Mouse (Mus musculus) liver, embryonic 11.5 days (tissue): ENCODE measurements at regions not wholly inside any gene's neighbourhood (a gene's known extent, or its start where the extent isn't known, plus 50 kb on each side); places are given as distances from the start of the nearest gene placed in this dataset.

Experiments
- ATAC-seq: fragments of 200-750 bp; cut with Nextera tagmentation; replicated peaks from 2 replicates; pipeline ENCODE4 v1.8.0; 2017; ENCODE audit warnings: moderate number of reproducible peaks, mild to moderate bottlenecking, moderate TSS enrichment, moderate library complexity; ENCODE audit not compliant: low FRiP score
- DNase-seq: peaks from one replicate; pipeline ENCODE4 v3.0.0-alpha.2; 2017; ENCODE audit warnings: low spot score
- H3K27ac ChIP-seq: fragments of 300-500 bp; sonication (generic); 2 replicates; pipeline ENCODE4 v1.5.1; 2014; ENCODE audit warnings: mild to moderate bottlenecking, low read depth, low read length, control low read depth
- H3K27me3 ChIP-seq: fragments of 300-500 bp; sonication (generic); replicated peaks from 2 replicates; pipeline ENCODE4 v1.6.1; 2014; ENCODE audit warnings: low read length, mixed read lengths; ENCODE audit not compliant: control insufficient read depth, insufficient read depth
- H3K36me3 ChIP-seq: fragments of 300-500 bp; sonication (generic); 2 replicates; pipeline ENCODE4 v1.6.1; 2014; ENCODE audit warnings: mild to moderate bottlenecking, low read length, moderate library complexity, mixed read lengths; ENCODE audit not compliant: control insufficient read depth, insufficient read depth
- H3K4me1 ChIP-seq: fragments of 300-500 bp; sonication (generic); replicated peaks from 2 replicates; pipeline ENCODE4 v1.6.1; 2014; ENCODE audit warnings: low read length, mixed read lengths; ENCODE audit not compliant: control insufficient read depth, insufficient read depth
- H3K4me2 ChIP-seq: fragments of 300-500 bp; sonication (generic); 2 replicates; pipeline ENCODE4 v1.6.1; 2014; ENCODE audit warnings: mild to moderate bottlenecking, control low read depth, moderate library complexity
- H3K4me3 ChIP-seq: fragments of 300-500 bp; sonication (generic); 2 replicates; pipeline ENCODE4 v1.5.1; 2014; ENCODE audit warnings: low read depth, low read length, control low read depth
- H3K9ac ChIP-seq: fragments of 300-500 bp; sonication (generic); 2 replicates; pipeline ENCODE4 v1.6.1; 2014; ENCODE audit warnings: low read depth, low read length, control low read depth
- H3K9me3 ChIP-seq: fragments of 300-500 bp; sonication (generic); 2 replicates; pipeline ENCODE4 v1.6.1; 2016; ENCODE audit warnings: low read length, inconsistent platforms, mixed read lengths; ENCODE audit not compliant: control insufficient read depth
- WGBS: fragments of 180-500 bp; shearing (Covaris S2); extraction: QIAGEN DNeasy Blood & Tissue Kit; methylation state at CpG from one replicate; pipeline ENCODE4 v1.1.7; 2014; 5-methylcytosine and 5-hydroxymethylcytosine counted together

- WGBS: 89% methylated on average over 3 of the region's 3 CpGs
- ATAC-seq (no peak), DNase-seq (no peak)
- Histone ChIP-seq H3K4me3 (no peak overlapping the region), H3K27ac (no peak overlapping the region), H3K27me3 (no peaks in the 10 kb centered on the region), H3K9me3 (no peaks in the 10 kb centered on the region), H3K9ac (no peak overlapping the region), H3K36me3 (no peaks in the 10 kb centered on the region), H3K4me2 (no peak overlapping the region), H3K4me1 (no peaks in the 10 kb centered on the region)
These were observed 177.9 kb downstream of the Gm9733 start for GRCm38 (mm10) chr3:15154153-15154552.

GRCm38 (mm10) chr3:15156681-15157080, 175.4 kb downstream of the Gm9733 start:
- no peaks in the 10 kb centered on the region for H3K27me3 ChIP-seq
- ATAC-seq (no peak), DNase-seq (no peak)
- no peak overlapping the region for H3K4me3 ChIP-seq
- H3K4me1 ChIP-seq: no peaks in the 10 kb centered on the region
- no peaks in the 10 kb centered on the region for H3K36me3 ChIP-seq
- H3K27ac ChIP-seq: no peak overlapping the region
- no peak overlapping the region for H3K9ac ChIP-seq
- no peak overlapping the region for H3K4me2 ChIP-seq
- WGBS: 77% methylated on average over 4 of the region's 4 CpGs
- no peaks in the 10 kb centered on the region for H3K9me3 ChIP-seq

GRCm38 (mm10) chr3:15157842-15158241, 174.3 kb downstream of the Gm9733 start:
- ATAC-seq (no peak), DNase-seq (no peak)
- Histone ChIP-seq H3K9me3 (no peaks in the 10 kb centered on the region), H3K4me3 (no peak overlapping the region), H3K4me1 (no peaks in the 10 kb centered on the region), H3K27me3 (no peaks in the 10 kb centered on the region), H3K9ac (no peak overlapping the region), H3K36me3 (no peaks in the 10 kb centered on the region), H3K27ac (no peak overlapping the region), H3K4me2 (no peak overlapping the region)
- WGBS: 68% methylated on average over 1 of the region's 1 CpGs

GRCm38 (mm10) chr3:15158926-15159325, 173.2 kb downstream of the Gm9733 start:
- Histone ChIP-seq H3K4me2 (no peak overlapping the region), H3K4me3 (no peak overlapping the region), H3K4me1 (no peaks in the 10 kb centered on the region), H3K9me3 (no peaks in the 10 kb centered on the region), H3K27ac (no peak overlapping the region), H3K36me3 (no peaks in the 10 kb centered on the region), H3K27me3 (no peaks in the 10 kb centered on the region), H3K9ac (no peak overlapping the region)
- ATAC-seq (no peak), DNase-seq (no peak)
- 82% methylated on average over 8 of the region's 8 CpGs for WGBS

- no peak for ATAC-seq
- Histone ChIP-seq H3K27me3 (no peaks in the 10 kb centered on the region), H3K4me2 (no peak overlapping the region), H3K9me3 (no peaks in the 10 kb centered on the region), H3K27ac (no peak overlapping the region), H3K9ac (no peak overlapping the region), H3K36me3 (no peaks in the 10 kb centered on the region), H3K4me1 (no peaks in the 10 kb centered on the region), H3K4me3 (no peak overlapping the region)
- DNase-seq: no peak
- WGBS: 75% methylated on average over 8 of the region's 8 CpGs
These were observed 172.0 kb downstream of the Gm9733 start for GRCm38 (mm10) chr3:15159965-15160714.

GRCm38 (mm10) chr3:15175811-15176210, 156.3 kb downstream of the Gm9733 start:
- no peak overlapping the region for H3K27ac ChIP-seq
- no peak overlapping the region for H3K4me2 ChIP-seq
- 76% methylated on average over 2 of the region's 2 CpGs for WGBS
- no peak overlapping the region for H3K9ac ChIP-seq
- no peaks in the 10 kb centered on the region for H3K36me3 ChIP-seq
- no peaks in the 10 kb centered on the region for H3K9me3 ChIP-seq
- H3K4me3 ChIP-seq: no peak overlapping the region
- H3K4me1 ChIP-seq: no peaks in the 10 kb centered on the region
- H3K27me3 ChIP-seq: no peaks in the 10 kb centered on the region
- no peak for ATAC-seq
- no peak for DNase-seq

- ATAC-seq: no peak
- Histone ChIP-seq H3K27me3 (no peaks in the 10 kb centered on the region), H3K9ac (no peak overlapping the region), H3K4me1 (no peaks in the 10 kb centered on the region), H3K9me3 (no peaks in the 10 kb centered on the region), H3K27ac (no peak overlapping the region), H3K36me3 (no peaks in the 10 kb centered on the region), H3K4me3 (no peak overlapping the region), H3K4me2 (no peak overlapping the region)
- no peak for DNase-seq
- 79% methylated on average over 6 of the region's 6 CpGs for WGBS
These were observed 152.9 kb downstream of the Gm9733 start for GRCm38 (mm10) chr3:15179079-15179812.

GRCm38 (mm10) chr3:15181111-15181510, 151.0 kb downstream of the Gm9733 start:
- no peak overlapping the region for H3K27ac ChIP-seq
- H3K36me3 ChIP-seq: no peaks in the 10 kb centered on the region
- H3K27me3 ChIP-seq: no peaks in the 10 kb centered on the region
- DNase-seq: no peak
- WGBS: 87% methylated on average over 5 of the region's 5 CpGs
- H3K4me3 ChIP-seq: no peak overlapping the region
- ATAC-seq: no peak
- H3K9ac ChIP-seq: no peak overlapping the region
- H3K4me1 ChIP-seq: no peaks in the 10 kb centered on the region
- H3K4me2 ChIP-seq: no peak overlapping the region
- H3K9me3 ChIP-seq: no peaks in the 10 kb centered on the region

- no peak overlapping the region for H3K4me2 ChIP-seq
- no peak overlapping the region for H3K27ac ChIP-seq
- H3K4me1 ChIP-seq: no peaks in the 10 kb centered on the region
- no peak overlapping the region for H3K9ac ChIP-seq
- no peaks in the 10 kb centered on the region for H3K36me3 ChIP-seq
- no peak overlapping the region for H3K4me3 ChIP-seq
- WGBS: 82% methylated on average over 3 of the region's 3 CpGs
- no peaks in the 10 kb centered on the region for H3K27me3 ChIP-seq
- DNase-seq: no peak
- no peaks in the 10 kb centered on the region for H3K9me3 ChIP-seq
- no peak for ATAC-seq
These were observed 145.4 kb downstream of the Gm9733 start for GRCm38 (mm10) chr3:15186731-15187130.
